Mouse (Mus musculus) heart, adult 2 months (tissue): Measurements from ENCODE around the gene Nup160.

Source experiments
- CTCF ChIP-seq: fragments of 200-600 bp; IDR thresholded peaks from 2 replicates; pipeline ENCODE4 v1.8.1; 2022; ENCODE audit warnings: antibody characterized with exemption, mild to moderate bottlenecking, moderate library complexity
- EP300 ChIP-seq: fragments of 200-500 bp; IDR thresholded peaks from 2 replicates; pipeline ENCODE4 v1.6.1; 2011; ENCODE audit warnings: low read depth, low read length, control low read depth; ENCODE audit not compliant: insufficient read depth

DNA sequence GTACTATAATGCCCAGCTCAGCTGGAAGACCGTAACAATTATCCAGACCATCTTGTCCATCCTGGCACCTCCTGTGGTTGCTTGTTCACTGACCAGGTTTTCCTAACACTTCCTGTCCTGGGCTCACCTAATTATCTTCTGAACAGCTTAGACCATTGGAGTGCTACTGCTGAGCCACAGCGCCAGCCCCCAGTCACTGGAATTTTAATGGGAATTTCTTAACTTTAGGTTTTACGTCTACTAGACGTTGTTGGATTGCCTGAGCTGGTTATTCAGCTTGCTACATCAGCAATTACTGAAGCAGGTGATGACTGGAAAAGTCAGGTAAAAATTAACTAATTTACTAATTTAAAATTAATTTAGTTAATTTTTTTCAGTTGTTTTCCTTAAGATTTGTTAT, 40.4 kb downstream of the Nup160 start:
- TF ChIP-seq EP300 (no peak), CTCF (no peak)
